Mouse (Mus musculus) CD8-positive naive resting alpha-beta T cell, adult 2 months (primary cell): ENCODE measurements around the gene Fkbp5.

Source experiments
- DNase-seq, 2 experiments: peaks; one replicate each; pipeline ENCODE4 v3.0.0; 2022; ENCODE audit warnings: low read depth in 2 of 2, low spot score in 2 of 2

Gene Fkbp5

GRCm38 (mm10) chr17:28465968-28466367, 51.4 kb downstream of the Fkbp5 start:
- DNase-seq = no peak

- no peak for DNase-seq
These were observed 53.5 kb downstream of the Fkbp5 start for GRCm38 (mm10) chr17:28463701-28464443.

DNA sequence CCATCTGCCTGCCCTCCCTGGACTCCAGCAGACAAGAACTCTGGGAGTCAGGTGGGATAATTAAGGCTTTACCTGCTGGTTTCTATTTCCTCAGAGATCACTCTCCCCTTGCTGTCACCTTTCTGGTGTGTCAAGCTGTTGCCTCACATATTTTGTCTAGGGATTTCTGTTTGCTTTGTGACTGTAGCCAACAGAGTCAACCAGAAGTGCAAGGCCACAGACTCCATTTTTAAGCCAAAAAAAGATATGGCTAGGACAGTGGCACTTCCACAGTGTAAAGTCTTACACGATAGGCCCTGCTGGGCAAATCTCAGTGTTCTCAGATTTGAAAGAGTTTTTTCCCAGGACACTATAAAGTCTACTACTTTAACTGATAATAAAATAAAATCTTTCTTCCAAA, 56.9 kb downstream of the Fkbp5 start:
- no peak for DNase-seq

- DNase-seq = peak in 1 of 2 experiments; percentile 58
These were observed 62.2 kb downstream of the Fkbp5 start for GRCm38 (mm10) chr17:28455098-28455497.

- DNase-seq = no peak
These were observed 64.4 kb downstream of the Fkbp5 start for GRCm38 (mm10) chr17:28452889-28453288.

DNA sequence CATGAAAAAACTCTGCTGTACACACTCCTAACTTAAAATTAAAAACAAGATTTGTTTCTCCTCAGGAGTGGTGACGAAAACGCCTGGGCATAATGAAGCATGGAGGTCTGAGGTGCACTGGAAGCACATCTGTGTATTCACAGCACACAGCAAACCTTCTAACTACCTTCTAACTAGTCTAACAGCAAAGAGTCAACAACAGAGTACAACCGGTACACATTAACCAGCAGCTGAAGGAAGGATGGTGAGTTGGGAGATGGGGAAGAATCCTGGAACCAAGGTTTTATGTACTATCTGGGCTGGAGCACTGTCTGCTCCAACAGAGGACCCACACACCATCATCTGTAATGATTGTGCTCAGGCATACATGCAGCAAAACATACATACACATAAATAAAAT, 65.4 kb downstream of the Fkbp5 start:
- DNase-seq = no peak

DNA sequence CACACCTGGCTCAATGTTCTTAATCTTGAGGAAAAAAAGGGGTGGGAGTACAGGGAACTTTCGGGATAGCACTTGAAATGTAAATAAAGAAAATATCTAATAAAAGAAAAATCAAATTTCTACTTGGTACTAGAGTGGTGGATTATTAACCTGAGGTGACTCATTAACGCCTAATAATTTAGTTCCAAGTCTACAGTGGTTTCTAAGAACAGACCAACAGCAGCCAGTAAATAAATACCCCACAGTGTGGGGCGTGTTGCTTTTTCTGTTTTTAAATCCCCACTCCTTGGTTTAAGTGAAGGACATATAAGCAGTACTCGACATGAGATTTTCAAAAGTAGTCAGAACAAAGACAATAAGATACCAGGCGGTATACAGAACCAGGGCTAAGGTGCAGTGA, 65.8 kb downstream of the Fkbp5 start:
- no peak for DNase-seq

DNA sequence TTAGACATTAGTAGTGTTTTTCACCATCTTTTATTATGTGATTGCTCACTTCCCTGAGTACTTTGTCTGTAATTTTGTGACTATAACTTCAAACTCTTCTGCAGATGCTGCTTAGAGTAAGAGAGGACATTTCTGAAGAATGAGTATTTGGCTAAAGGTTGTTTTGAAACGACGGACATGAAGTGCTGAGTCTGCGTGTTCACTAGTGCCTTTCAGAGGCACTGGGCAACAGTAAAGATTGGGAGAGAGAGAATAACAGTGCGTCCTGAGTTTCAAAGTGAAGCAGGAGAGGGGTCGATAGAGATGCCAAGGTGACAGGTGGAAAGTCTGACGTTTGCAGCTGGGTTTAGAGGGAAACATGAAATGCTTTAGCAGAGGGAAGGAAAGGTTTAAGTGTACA, 69.1 kb downstream of the Fkbp5 start:
- no peak for DNase-seq

DNA sequence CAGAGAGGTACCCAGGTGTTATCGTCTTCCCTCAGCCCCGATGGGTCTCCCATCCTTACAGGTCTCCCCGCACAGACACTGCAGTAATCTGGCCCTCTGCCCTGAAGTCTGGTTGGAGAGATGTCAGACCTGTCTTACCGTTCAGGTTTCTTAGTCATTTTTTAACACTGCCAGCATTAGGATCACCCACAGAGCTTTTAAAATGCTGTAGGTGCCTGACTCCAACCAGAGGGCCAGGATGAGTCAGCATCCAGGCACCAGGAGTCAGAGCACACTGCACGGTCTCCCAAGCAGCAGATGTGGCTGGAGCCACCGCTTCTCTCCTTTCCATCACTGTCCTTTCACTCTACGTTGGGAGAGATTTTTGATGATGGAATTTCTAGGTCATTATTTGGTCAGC, 69.5 kb downstream of the Fkbp5 start:
- no peak for DNase-seq

- no peak for DNase-seq
These were observed 70.5 kb downstream of the Fkbp5 start for GRCm38 (mm10) chr17:28446820-28447168.

GRCm38 (mm10) chr17:28445886-28446819, 71.2 kb downstream of the Fkbp5 start:
- DNase-seq = no peak

- peak; percentile 39 to 43 for DNase-seq
These were observed 74.7 kb downstream of the Fkbp5 start for GRCm38 (mm10) chr17:28442661-28443060.

- no peak for DNase-seq
These were observed 78.8 kb downstream of the Fkbp5 start for GRCm38 (mm10) chr17:28438342-28439115.

GRCm38 (mm10) chr17:28437938-28438337, 79.4 kb downstream of the Fkbp5 start:
- no peak for DNase-seq

- no peak for DNase-seq
These were observed 82.3 kb downstream of the Fkbp5 start for GRCm38 (mm10) chr17:28434921-28435485.

- no peak for DNase-seq
These were observed 84.3 kb downstream of the Fkbp5 start for GRCm38 (mm10) chr17:28433029-28433428.

GRCm38 (mm10) chr17:28431931-28432335, 85.4 kb downstream of the Fkbp5 start:
- no peak for DNase-seq

- no peak for DNase-seq
These were observed 86.3 kb downstream of the Fkbp5 start for GRCm38 (mm10) chr17:28431038-28431437.

- no peak for DNase-seq
These were observed 88.7 kb downstream of the Fkbp5 start for GRCm38 (mm10) chr17:28428474-28429258.

DNA sequence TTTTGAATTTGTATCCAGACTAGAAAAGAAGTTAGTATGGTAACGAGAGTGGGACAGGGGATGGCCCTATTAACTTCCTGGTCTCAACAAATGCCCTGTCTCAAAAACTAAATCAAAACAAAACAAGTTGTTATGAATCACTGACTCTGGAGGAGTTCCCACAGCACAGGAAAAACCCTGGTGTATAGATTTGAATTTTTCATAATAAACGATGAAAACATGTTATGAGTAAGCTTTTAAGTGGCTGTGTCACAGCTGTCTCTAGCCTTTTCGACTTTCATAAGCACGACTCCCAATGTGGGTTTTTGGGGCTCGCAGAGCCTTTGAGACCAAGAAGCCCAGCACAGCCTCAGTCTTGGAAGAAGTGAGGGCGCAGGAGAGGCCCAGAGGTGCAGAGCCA, 89.7 kb downstream of the Fkbp5 start:
- no peak for DNase-seq
